In the genomic region with DNA sequence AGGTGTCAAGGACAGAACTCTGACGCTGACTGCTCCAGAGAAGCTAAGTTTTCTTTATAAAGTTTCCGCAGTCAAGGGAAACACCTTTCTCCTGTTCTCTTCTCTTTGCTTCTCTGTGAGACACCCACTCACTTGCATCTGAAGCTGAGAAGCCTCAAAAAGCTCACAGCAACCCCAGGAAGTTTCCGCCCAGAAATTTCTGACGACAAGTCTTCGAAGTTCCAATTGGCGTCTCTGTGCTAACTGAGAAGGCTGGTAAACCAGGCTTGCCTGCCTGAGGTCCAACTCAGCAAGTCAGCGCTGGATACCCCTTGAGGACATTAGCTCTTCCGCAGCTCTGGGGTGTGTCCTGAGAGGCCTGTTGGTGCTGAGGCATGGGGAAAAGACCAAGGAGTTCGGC, we compare ENCODE assay signal across 24 mouse cellular contexts. TPM values are rescaled to one million over a fixed set of nuclear protein-coding genes. Genes with fewer than 3 reads are reported as not detected.
A peak's percentile ranks its signal among the peaks of the same experiment; 100 is the strongest.
DNase-seq lines count a peak whose midpoint lies in the region; ATAC-seq lines count a peak whose summit lies in the region.
"Had no signal": no experiment of that assay in that cellular context is flagged by ENCODE, and none has a peak within 500 bp of the region (broad histone marks: within the 10 kb centered on the region; RNA-seq: fewer than 3 reads in every experiment).

Gene Fasl (minus strand): TSS at position 157 of the 400 bp plus-strand sequence.

- H3K4me1 ChIP-seq in heart, embryonic 10.5 days: peaks cover 7% of the 10 kb centered on the region; the same call in 1 of the 2 replicates
- H3K4me1 ChIP-seq: limb, embryonic 15.5 days; midbrain, embryonic 13.5 days; neural tube, embryonic 15.5 days had no signal

- no peaks in the 10 kb centered on the region for H3K36me3 ChIP-seq in heart, embryonic 10.5 days
- H3K36me3 ChIP-seq: G1E; limb, embryonic 15.5 days; liver, embryonic 15.5 days; midbrain, embryonic 13.5 days; neural tube, embryonic 15.5 days had no signal

- H3K4me3 ChIP-seq in heart, embryonic 10.5 days: no peak within 1 kb of the TSS
- H3K4me3 ChIP-seq: erythroblast, embryonic 14.5 days; limb, embryonic 15.5 days; liver, embryonic 15.5 days; midbrain, embryonic 13.5 days; neural tube, embryonic 15.5 days had no signal

- no peaks in the 10 kb centered on the region for H3K27me3 ChIP-seq in heart, embryonic 10.5 days (ENCODE audit: insufficient read depth, poor library complexity, severe bottlenecking)
- H3K27me3 ChIP-seq: limb, embryonic 15.5 days; midbrain, embryonic 13.5 days; neural tube, embryonic 15.5 days had no signal

- 69% methylated on average over 9 of the region's 9 CpGs for WGBS in heart, embryonic 10.5 days

- intact Hi-C loops in gastrocnemius, postnatal 14 days (cut with DNase I; ENCODE audit: low total_unique reads): no loop called here

- peak; percentile 33 for DNase-seq in ZHBTc4 (ENCODE audit: low read depth, low spot score)
- peak; percentile 91 for DNase-seq in naive thymus-derived CD4-positive, alpha-beta T cell, adult 2 months (ENCODE audit: low read depth)
- DNase-seq in thymus, postnatal 25 days: peak; percentile 56
- no peak for DNase-seq in gastrocnemius, postnatal 14 days
- DNase-seq in kidney, adult 11 months: no peak
- no peak for DNase-seq in heart, embryonic 10.5 days (ENCODE audit: low spot score)
- DNase-seq: adrenal gland, adult 2 months; cerebellum, adult 9-11 months; kidney, adult 8-10 months; kidney, postnatal 25 days; right cerebral cortex, postnatal 4 days had no signal

- no peaks in the 10 kb centered on the region for H3K9me3 ChIP-seq in heart, embryonic 10.5 days
- H3K9me3 ChIP-seq: G1E; limb, embryonic 15.5 days; liver, embryonic 15.5 days; midbrain, embryonic 13.5 days; neural tube, embryonic 15.5 days had no signal

- H3K27ac ChIP-seq in heart, embryonic 10.5 days: no peak within 1 kb of the TSS; the same call in 1 of the 2 replicates
- H3K27ac ChIP-seq: limb, embryonic 15.5 days; midbrain, embryonic 13.5 days; neural tube, embryonic 15.5 days had no signal

- peak; percentile 91 for ATAC-seq in CD4-positive, CD25-positive, alpha-beta regulatory T cell, adult 4 months
- ATAC-seq: forebrain, embryonic 14.5 days; midbrain, embryonic 13.5 days had no signal

RNA-seq across cellular contexts. Expression of gene Fasl, which starts in this region (rescaled TPM):
- polyA plus RNA-seq in CD4-positive, CD25-positive, alpha-beta regulatory T cell, adult 4 months (2017; shearing (Covaris generic)): 10 to 100 TPM; 10.7 to 12.7 TPM
- not detected for total RNA-seq in gastrocnemius, postnatal 14 days (2021)
- not detected in 2 replicates for polyA plus RNA-seq in heart, embryonic 10.5 days (2016; fragmentation: Nextera tagmentation; extraction: Ambion mirVana)
- total RNA-seq: adrenal gland, adult 2 months; left cerebral cortex, postnatal 36 days had no signal
- polyA plus RNA-seq: adrenal gland, adult 2 months; C2C12; embryonic facial prominence, embryonic 11.5 days; erythroblast, embryonic 14.5 days; G1E; heart, embryonic 14.5 days; limb, embryonic 15.5 days; lung, embryonic 16.5 days had no signal

Comparison
In these comparisons a context has a peak if more than half of its experiments do, and no peak if none do; other contexts are left out.
1. RNA of gene Fasl (polyA plus RNA-seq): 10.7 to 12.7 TPM in CD4-positive, CD25-positive, alpha-beta regulatory T cell, adult 4 months; not detected in heart, embryonic 10.5 days; every median in the first group is over 10 times any median in the second.
2. DNase-seq: peak in ZHBTc4 (single experiment), naive thymus-derived CD4-positive, alpha-beta T cell, adult 2 months (single experiment) and thymus, postnatal 25 days (single experiment); none in gastrocnemius, postnatal 14 days (single experiment), kidney, adult 11 months (single experiment) and heart, embryonic 10.5 days (single experiment).